Mouse (Mus musculus): ENCODE results near the gene Fam83e. TPM values are rescaled to one million over a fixed set of nuclear protein-coding genes. Genes with fewer than 3 reads are reported as not detected.
A peak's percentile ranks its signal among the peaks of the same experiment; 100 is the strongest.

Fam83e gene
- 16.0 and 24.7 TPM in 2 replicates for polyA plus RNA-seq (2015; fragmentation: Nextera tagmentation; extraction: Ambion mirVana)

DNA sequence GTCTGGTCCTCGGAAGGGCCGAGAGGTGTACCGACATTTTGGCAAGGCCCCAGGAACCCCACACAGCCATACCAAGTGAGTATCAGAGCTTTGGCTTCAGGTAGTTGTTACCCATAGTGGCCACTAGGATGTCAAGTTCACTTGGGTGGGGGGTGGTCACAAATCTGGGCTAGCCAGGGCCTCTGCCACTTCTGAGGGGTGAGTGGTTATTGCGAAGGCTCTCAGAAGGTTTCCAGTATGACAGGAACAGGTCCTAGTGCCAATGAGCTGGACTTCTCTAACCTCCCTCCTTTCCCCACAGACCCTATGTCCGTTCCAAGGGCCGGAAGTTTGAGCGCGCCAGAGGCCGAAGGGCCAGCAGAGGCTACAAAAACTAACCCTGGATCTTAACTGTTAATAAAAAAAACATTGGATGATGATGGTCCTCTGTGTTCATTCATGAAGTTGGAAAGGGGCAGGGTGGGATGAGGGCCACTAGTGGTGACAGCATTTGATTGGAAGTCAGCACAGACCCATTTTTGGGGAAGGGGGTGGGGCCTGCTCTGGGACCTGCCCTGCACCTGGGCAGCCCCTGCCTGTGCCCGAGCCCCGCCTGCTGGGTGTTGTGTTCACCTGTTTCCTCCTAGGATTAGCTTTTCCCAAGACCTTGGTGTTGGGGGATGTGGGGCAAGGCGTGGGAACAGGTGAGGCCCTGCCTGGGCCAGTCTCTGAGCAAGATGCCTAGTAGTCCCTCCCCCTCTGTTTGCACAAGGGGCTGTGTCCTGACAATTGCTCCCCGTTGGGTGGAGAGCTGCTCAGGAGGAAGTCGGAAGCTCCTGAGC lies at the start of gene Fam83e:
TSS of gene Fam83e (plus strand) at position 800 of the 821 bp plus-strand sequence.
- no peaks in the 10 kb centered on the region for H3K27me3 ChIP-seq (ENCODE audit: control insufficient read depth, insufficient read depth, low read length)
- H3K4me2 ChIP-seq (ENCODE audit: low read depth, low read length), result peak within 1 kb of the TSS; percentile 80
- 65% methylated on average over 14 of the region's 14 CpGs for WGBS
- H3K9me3 ChIP-seq (replicated peaks; ENCODE audit: control insufficient read depth, low read length), result no peaks in the 10 kb centered on the region
- peak within 1 kb of the TSS; percentile 23 for H3K4me3 ChIP-seq (replicated peaks; ENCODE audit: low read length)
- H3K4me1 ChIP-seq (ENCODE audit: control insufficient read depth, insufficient read depth, low read length), result peaks cover 24% of the 10 kb centered on the region
- peaks cover 12% of the 10 kb centered on the region for H3K36me3 ChIP-seq (ENCODE audit: control insufficient read depth, insufficient read depth, low read length)
- peak; percentile 82 for ATAC-seq (ENCODE audit: insufficient read depth, low FRiP score)
- H3K27ac ChIP-seq (ENCODE audit: low read length), result peak within 1 kb of the TSS; percentile 78
- H3K9ac ChIP-seq (ENCODE audit: low read length), result peak within 1 kb of the TSS; percentile 93

DNA sequence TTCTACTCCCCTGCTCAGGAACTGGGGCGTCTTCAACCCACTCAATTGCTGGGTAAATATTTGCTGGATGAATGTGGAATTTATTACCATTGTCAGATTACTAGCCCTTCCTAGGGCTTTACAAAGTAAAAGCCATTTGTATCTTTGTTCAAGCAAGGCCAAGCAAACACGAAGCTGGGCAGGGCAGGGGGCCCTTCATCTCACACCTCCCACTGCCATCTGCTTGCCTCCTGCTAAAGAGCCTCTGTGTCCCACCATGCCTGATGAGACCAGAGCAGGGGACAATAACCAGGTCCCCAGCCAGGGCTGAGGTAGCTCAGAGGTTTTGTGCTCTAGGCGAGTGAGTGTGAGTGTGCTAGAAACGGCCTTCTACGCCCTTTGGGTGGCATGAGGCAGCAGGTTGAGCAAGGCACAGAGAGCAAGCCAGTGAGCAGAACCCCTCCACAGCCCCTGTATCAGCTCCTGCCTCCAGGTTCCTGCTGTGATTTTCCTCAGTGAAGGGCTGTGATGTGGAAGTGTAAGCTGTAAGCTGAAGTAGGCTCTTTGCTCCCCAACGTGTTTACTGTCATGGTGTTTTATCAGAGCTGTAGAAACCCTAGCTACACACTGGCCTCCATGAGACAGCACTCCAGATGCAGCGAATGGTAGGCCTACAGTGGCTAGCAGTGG lies 43.3 kb upstream of the Fam83e start:
- Histone ChIP-seq H3K36me3 (ENCODE audit: control insufficient read depth, insufficient read depth, low read length) (no peaks in the 10 kb centered on the region), H3K4me1 (ENCODE audit: control insufficient read depth, insufficient read depth, low read length) (peaks cover 7% of the 10 kb centered on the region), H3K4me3 (replicated peaks; ENCODE audit: low read length) (no peak overlapping the region), H3K4me2 (ENCODE audit: low read depth, low read length) (no peak overlapping the region), H3K9ac (ENCODE audit: low read length) (peak overlapping the region; percentile 33; the same call in 1 of the 2 replicates), H3K9me3 (replicated peaks; ENCODE audit: control insufficient read depth, low read length) (no peaks in the 10 kb centered on the region), H3K27ac (ENCODE audit: low read length) (peak overlapping the region; percentile 70), H3K27me3 (ENCODE audit: control insufficient read depth, insufficient read depth, low read length) (no peaks in the 10 kb centered on the region)
- 59% methylated on average over 7 of the region's 7 CpGs for WGBS
- peak; percentile 33; the same call in 1 of the 2 replicates for ATAC-seq (ENCODE audit: insufficient read depth, low FRiP score)

DNA sequence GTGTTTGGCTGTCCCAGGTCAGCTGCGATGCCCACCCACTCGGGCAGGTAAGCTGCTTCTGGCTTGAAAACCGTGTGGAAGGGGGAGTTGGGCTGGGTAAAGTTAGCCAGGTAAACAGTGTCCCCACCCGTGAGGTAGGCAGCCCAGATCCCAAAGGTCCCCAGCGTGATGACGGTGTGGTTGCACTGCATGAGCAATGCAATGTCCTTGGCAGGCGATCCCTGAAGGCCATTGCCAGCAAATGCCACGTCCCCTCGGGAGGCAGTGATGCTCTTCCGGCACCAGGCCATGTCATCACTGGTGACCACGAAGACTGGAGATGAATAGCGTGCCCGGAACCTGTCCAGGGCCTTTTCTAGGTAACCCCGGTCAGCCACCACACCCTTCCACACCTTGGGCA lies 42.5 kb upstream of the Fam83e start:
- Histone ChIP-seq H3K36me3 (ENCODE audit: control insufficient read depth, insufficient read depth, low read length) (no peaks in the 10 kb centered on the region), H3K27me3 (ENCODE audit: control insufficient read depth, insufficient read depth, low read length) (no peaks in the 10 kb centered on the region), H3K4me1 (ENCODE audit: control insufficient read depth, insufficient read depth, low read length) (peaks cover 10% of the 10 kb centered on the region), H3K4me3 (replicated peaks; ENCODE audit: low read length) (no peak overlapping the region), H3K27ac (ENCODE audit: low read length) (peak overlapping the region; percentile 70; the same call in 1 of the 2 replicates), H3K4me2 (ENCODE audit: low read depth, low read length) (no peak overlapping the region), H3K9ac (ENCODE audit: low read length) (0 out of 2 replicates have a peak overlapping the region, but pooled peaks have one; percentile 33), H3K9me3 (replicated peaks; ENCODE audit: control insufficient read depth, low read length) (no peaks in the 10 kb centered on the region)
- no peak for ATAC-seq (ENCODE audit: insufficient read depth, low FRiP score)
- WGBS, result 87% methylated on average over 14 of the region's 14 CpGs

DNA sequence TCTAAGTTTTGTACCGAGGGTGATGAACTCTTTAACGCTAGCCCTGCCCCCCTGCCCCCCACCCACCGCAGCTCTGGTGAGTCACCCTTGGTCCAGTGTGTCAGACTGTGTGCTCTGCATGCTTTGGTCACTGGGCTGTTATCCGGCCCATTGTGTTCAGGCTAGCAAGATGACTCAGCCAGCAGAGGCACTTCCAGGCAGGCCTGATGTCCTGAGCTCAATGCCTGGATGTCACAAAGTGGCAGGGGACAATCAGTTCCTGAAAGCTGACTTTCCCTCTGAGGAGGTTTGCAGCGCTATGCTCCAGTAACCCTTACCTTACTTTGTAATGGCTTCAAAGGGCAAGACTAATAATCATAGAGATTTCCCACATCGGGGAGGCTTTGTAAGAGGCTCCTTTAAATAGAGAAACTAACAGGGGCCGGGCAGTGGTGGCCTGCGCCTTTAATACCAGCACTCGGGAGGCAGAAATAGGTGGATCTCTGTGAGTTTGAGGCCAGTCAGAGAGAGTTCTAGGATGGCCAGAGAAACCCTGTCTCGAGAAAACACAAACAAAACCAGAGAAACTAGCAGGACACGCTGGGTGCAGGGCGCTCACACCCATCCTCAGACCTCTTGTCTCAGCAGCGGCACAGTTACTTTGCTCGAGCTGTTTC lies 40.9 kb upstream of the Fam83e start:
- ATAC-seq (ENCODE audit: insufficient read depth, low FRiP score), result peak; percentile 67; the same call in 1 of the 2 replicates
- H3K4me3 ChIP-seq (replicated peaks; ENCODE audit: low read length), result no peak overlapping the region
- H3K4me1 ChIP-seq (ENCODE audit: control insufficient read depth, insufficient read depth, low read length), result peaks cover 13% of the 10 kb centered on the region
- WGBS, result 63% methylated on average over 14 of the region's 14 CpGs
- H3K36me3 ChIP-seq (ENCODE audit: control insufficient read depth, insufficient read depth, low read length), result no peaks in the 10 kb centered on the region
- H3K9ac ChIP-seq (ENCODE audit: low read length), result peak overlapping the region; percentile 2; the same call in 1 of the 2 replicates
- H3K9me3 ChIP-seq (replicated peaks; ENCODE audit: control insufficient read depth, low read length), result no peaks in the 10 kb centered on the region
- no peaks in the 10 kb centered on the region for H3K27me3 ChIP-seq (ENCODE audit: control insufficient read depth, insufficient read depth, low read length)
- peak overlapping the region; percentile 75 for H3K27ac ChIP-seq (ENCODE audit: low read length)
- no peak overlapping the region for H3K4me2 ChIP-seq (ENCODE audit: low read depth, low read length)

DNA sequence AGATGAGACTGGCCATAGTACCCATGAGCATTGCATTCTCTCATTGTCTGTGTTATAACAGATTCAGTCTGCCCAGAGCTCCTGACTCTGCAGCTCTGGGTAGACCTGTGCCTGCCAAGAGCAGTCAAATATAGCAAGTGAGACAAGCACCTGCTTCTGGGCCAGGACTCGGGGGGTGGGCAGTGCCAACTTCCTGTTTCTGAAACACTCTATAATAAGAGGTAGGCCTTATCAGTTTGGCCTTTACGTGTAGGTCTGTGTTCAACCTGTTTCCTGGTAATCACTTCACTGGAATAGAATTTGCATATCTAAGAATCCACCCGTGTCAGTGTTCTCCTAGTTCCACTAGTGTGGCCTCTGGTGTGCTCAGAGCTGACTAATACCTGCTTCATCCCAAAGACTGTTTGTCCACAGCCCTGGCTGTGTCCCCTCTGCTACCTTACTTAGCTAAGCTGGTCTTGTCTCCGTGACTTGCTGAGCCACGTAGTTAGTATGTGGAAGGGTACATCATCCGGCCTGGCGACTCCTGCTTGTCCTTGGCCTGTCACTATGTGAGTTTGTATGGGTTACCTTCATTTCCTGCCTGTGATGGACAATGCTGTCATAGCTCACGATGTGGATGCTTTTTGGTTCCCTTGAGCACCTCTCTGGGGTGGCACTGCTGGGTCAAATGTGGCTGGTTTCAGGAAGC lies 39.8 kb upstream of the Fam83e start:
- peak; percentile 11; the same call in 1 of the 2 replicates for ATAC-seq (ENCODE audit: insufficient read depth, low FRiP score)
- H3K4me1 ChIP-seq (ENCODE audit: control insufficient read depth, insufficient read depth, low read length), result peaks cover 24% of the 10 kb centered on the region
- no peaks in the 10 kb centered on the region for H3K27me3 ChIP-seq (ENCODE audit: control insufficient read depth, insufficient read depth, low read length)
- H3K4me3 ChIP-seq (replicated peaks; ENCODE audit: low read length), result no peak overlapping the region
- no peaks in the 10 kb centered on the region for H3K36me3 ChIP-seq (ENCODE audit: control insufficient read depth, insufficient read depth, low read length)
- 75% methylated on average over 8 of the region's 8 CpGs for WGBS
- no peak overlapping the region for H3K9ac ChIP-seq (ENCODE audit: low read length)
- no peaks in the 10 kb centered on the region for H3K9me3 ChIP-seq (replicated peaks; ENCODE audit: control insufficient read depth, low read length)
- H3K4me2 ChIP-seq (ENCODE audit: low read depth, low read length), result no peak overlapping the region
- peak overlapping the region; percentile 75 for H3K27ac ChIP-seq (ENCODE audit: low read length)

DNA sequence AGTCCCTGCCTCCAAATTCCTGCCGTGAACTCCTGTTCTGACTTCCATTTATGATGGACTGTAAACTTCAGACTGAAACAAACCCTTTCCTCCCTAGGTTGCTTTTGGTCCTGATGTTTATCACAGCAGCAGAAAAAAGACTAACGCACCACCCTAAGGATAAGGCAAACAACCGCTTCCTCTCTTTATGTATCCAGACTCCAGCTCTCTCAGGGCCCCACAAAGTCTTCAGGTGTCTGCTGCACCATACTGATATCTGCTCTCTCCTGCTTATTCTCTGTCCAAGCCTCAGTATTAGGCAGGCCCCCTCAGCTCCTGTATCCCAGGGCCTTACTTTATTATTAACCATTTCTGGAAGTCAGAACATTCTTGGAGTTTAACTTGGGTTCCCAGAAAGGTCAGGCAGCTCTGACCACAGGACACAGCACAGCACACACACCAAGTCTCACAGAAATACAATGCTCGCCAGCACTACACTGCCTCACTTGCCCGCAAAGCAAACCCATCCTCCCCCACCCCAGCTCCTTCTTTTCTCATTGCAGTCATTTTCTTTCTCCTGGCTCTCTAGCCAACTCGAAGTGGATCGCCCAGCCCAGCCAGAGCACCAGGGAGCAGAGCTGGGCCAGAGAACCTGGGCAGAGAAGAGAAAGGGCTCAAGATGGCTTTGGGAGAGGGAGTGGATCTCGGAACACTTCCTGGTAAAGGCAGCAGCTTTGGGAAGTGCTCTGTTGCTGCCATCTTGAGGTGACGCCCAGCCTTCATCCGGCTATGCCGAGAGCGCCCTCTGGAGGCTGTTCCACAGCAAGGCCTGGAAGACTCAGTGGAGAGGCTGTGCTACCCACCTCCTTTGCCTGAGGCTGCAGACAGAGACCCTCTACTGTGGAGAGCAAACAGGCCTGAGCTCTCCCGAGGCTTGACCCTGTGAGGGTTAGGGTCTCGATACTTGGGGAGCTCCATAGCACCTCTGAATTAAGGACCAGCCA lies 38.6 kb upstream of the Fam83e start:
- ATAC-seq (ENCODE audit: insufficient read depth, low FRiP score), result peak; percentile 44; the same call in 1 of the 2 replicates
- peak overlapping the region; percentile 74 for H3K9ac ChIP-seq (ENCODE audit: low read length)
- H3K27me3 ChIP-seq (ENCODE audit: control insufficient read depth, insufficient read depth, low read length), result no peaks in the 10 kb centered on the region
- H3K36me3 ChIP-seq (ENCODE audit: control insufficient read depth, insufficient read depth, low read length), result no peaks in the 10 kb centered on the region
- H3K27ac ChIP-seq (ENCODE audit: low read length), result peak overlapping the region; percentile 75
- 29% methylated on average over 14 of the region's 14 CpGs for WGBS
- H3K4me2 ChIP-seq (ENCODE audit: low read depth, low read length), result peak overlapping the region; percentile 45
- no peaks in the 10 kb centered on the region for H3K9me3 ChIP-seq (replicated peaks; ENCODE audit: control insufficient read depth, low read length)
- H3K4me1 ChIP-seq (ENCODE audit: control insufficient read depth, insufficient read depth, low read length), result peaks cover 31% of the 10 kb centered on the region
- H3K4me3 ChIP-seq (replicated peaks; ENCODE audit: low read length), result no peak overlapping the region

DNA sequence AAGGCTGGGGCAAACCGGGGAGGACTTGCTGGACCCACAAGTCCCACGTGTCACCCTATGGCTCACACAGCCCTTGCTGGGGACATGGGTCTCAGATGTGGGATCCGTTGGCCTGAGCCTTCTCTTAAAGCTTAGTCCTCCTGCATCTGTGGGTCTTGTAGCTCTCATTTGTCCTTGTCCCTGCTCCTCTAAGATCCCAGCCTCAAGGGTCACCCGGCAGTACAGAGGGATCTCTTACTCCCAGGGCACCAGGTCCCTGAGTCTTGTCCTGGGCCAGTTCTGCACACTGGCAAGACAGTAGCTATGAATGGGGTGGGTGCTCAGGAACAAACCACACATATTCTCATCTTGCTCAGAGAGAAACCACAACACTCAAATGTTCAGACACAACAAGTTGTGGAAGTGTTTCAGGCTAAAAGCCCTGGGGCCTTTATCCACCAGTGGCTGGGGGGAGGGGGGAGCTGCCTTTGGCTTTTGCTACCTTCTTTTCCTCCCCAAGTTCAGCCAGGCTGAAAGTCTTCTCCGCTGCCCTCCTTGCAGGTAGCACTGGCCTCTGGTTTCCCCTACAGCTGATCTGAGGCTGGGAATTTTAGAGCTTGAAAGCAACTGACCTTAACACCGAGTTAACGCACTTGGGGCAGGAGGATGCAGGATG lies 37.5 kb upstream of the Fam83e start, which contains the start of gene Ntn5:
TSS of gene Ntn5 (plus strand) at position 627 of the 655 bp plus-strand sequence.
- ATAC-seq (ENCODE audit: insufficient read depth, low FRiP score), result no peak
- Histone ChIP-seq H3K36me3 (ENCODE audit: control insufficient read depth, insufficient read depth, low read length) (no peaks in the 10 kb centered on the region), H3K4me3 (replicated peaks; ENCODE audit: low read length) (no peak within 1 kb of the TSS), H3K4me2 (ENCODE audit: low read depth, low read length) (no peak within 1 kb of the TSS), H3K4me1 (ENCODE audit: control insufficient read depth, insufficient read depth, low read length) (peaks cover 31% of the 10 kb centered on the region), H3K9ac (ENCODE audit: low read length) (peak within 1 kb of the TSS; percentile 48; the same call in 1 of the 2 replicates), H3K27me3 (ENCODE audit: control insufficient read depth, insufficient read depth, low read length) (no peaks in the 10 kb centered on the region), H3K27ac (ENCODE audit: low read length) (no peak within 1 kb of the TSS), H3K9me3 (replicated peaks; ENCODE audit: control insufficient read depth, low read length) (no peaks in the 10 kb centered on the region)
- 71% methylated on average over 7 of the region's 7 CpGs for WGBS
